Mouse (Mus musculus) hematopoietic stem cell, adult 5-6 weeks (primary cell): ENCODE measurements at regions not wholly inside any gene's neighbourhood (a gene's known extent, or its start where the extent isn't known, plus 50 kb on each side); places are given as distances from the start of the nearest gene placed in this dataset.

ENCODE experiments used
- ATAC-seq, 2 experiments: fragments of 125-278 bp in 1 of 2; replicated peaks in 1 of 2; 2 replicates each; pipeline ENCODE4 v1.8.0; 2016 to 2017; ENCODE audit warnings: inconsistent platforms in 2 of 2, mild to moderate bottlenecking in 2 of 2, moderate number of reproducible peaks in 2 of 2, low read depth in 1 of 2, moderate TSS enrichment in 1 of 2; ENCODE audit not compliant: low FRiP score in 2 of 2, poor library complexity in 2 of 2, severe bottlenecking in 2 of 2, insufficient read depth in 1 of 2, low TSS enrichment in 1 of 2

DNA sequence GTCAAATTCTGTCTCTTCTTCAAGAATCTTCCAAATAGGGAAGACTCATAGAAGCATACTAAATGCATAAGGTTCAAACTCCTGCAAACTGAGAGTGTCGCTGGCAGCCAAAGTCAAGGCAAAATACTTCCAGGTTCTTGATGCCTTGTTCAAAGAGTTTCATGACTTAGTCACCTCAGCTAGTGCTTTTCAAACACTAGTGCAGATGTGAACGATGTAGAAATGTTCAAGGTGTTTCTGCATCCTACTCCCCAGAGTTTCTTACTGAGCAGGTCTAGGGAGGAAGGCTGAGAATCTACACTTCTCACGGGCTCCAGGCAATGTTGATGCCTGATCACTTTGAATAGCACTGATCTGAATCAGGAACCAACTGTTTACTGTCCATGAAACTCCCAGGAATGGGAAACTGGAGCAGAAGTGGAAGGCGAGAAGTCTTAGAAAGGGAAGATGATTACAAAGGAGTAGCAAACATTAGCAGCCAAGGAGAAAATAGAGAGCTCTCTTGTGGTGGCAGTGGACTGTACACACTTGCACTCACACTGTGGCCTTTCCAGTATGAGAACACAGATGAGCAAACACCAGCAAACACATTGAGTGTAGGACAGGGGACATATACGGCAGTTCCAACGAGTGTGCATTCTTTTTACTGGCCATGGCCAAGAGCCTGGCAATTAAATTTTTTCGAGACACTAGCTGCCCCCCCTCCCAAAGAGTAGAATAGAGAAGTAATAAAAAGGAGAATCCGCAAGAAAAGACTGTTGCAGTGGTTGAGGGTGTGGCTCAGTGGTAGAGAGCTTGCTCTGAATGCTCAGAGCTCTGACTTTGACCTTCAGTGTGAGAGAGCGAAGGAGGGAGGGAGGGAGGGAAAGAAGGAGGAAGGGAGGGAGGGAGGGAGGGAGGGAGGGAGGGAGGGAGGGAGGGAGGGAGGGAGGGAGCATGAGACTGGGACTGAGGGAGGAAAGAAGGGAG is 247.4 kb upstream of the Fn1 start:
- no peak for ATAC-seq

DNA sequence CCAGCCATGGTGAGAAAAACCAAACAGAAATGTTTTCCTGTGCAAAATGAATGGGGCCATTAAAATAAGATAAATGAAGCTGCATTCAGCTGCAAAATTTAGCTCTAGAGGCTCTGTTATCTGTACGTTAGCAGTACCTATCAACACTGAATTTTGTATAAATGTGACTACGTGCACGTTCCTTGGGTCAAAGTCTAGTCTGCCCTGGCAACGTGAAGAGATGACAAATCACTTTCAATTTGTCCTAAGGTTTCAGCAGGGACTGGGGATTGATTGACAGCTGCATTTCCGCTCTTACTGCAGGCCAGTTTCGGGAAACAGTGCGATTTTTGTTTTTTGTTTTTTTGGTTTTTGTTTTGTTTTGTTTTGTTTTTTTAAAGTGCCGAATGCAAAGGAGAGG is 246.1 kb upstream of the Fn1 start:
- no peak for ATAC-seq

DNA sequence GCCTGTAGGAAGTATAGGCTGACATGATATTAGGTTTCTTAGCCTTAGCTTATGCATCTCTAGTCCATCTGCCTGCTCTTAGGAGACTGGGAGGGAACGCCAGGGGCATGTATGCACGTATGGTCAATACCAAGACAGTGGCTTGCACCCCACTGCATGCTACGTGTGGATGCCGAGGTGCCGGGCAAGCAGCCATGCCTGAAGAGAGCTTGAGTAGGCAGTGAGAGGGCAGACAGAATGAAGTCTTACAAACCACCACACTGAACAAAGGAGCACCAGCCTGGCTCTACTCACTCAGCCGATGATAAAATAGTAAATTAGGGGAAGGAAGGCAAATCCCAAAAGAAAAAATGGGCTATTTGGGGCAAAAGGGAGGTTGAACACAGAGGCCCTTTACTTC is 245.2 kb upstream of the Fn1 start:
- no peak for ATAC-seq

DNA sequence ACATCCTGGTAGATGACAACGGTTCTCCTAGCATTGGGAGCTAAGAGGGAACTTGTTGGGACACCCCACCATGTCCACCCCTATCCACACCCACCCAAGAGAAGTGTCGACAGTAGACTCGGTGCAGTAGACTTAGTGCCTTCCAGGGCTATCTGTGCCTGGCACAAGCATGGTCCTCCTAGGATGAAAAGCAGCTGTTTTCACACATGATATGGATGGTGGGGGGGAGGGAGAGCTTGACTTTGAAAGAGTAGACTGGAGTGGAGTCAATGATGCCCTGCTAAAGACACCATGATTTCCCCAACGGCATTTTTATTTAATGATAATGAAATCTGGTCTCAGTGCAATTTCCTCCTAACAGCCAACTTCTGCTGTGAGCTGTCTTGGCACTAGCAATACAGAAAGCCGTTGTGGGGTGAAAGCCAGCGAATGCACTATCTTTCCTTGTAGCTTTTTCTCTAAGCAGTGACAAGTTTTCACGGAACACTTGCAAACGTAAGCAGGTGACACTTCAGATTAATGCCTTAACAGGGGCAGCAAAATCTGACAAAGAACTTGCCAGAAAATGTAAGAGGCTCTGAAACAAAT is 244.6 kb upstream of the Fn1 start:
- peak in 1 of 2 experiments; percentile 17; a peak in 1 of 4 replicates for ATAC-seq

DNA sequence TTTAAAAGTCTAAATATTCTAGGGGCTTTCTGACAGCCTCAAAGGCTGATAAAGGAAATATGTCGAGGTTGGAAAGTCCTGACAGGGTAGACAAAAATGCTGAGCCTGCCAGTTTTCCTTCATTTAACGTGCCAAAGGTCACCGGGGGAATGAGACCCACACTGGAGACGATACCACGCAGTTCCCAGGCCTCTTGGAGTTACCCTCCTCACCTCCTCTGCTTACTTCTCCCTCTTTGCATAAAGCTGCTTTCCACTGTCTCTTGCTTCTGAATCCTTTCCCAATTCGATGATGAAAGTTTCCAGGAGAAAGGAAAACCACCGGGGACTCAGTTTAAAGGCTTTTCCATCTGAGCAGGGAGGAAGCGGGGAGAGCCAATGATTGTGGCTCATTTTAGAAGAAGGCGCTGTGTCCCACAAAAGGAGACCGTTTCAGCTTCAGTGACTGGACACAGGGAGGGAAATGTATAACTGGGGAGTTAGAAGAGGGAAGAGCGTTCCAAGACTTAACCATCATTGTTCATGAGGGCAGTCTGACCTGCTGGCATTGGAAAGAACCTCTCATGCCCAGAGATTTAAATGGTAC is 243.2 kb upstream of the Fn1 start:
- ATAC-seq: no peak

DNA sequence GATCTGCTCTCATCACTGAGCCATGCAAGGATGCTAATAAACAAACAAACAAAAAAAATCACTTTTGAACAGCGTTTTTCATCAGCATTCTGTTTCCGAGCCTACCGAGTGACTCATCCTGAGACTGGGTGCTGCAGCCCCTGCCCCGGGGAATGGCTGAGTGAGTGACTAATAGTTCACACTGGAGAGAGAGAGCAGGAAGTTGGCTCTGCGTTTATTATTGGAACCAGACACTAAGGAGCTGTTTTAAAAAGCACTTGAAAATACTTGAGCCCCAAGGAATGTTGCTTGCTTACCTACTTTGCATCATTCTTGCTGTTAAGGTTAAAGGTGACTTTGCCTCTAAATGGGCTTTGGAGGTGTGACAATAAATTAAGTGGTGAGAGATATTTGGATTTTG is 240.6 kb upstream of the Fn1 start:
- ATAC-seq: no peak

DNA sequence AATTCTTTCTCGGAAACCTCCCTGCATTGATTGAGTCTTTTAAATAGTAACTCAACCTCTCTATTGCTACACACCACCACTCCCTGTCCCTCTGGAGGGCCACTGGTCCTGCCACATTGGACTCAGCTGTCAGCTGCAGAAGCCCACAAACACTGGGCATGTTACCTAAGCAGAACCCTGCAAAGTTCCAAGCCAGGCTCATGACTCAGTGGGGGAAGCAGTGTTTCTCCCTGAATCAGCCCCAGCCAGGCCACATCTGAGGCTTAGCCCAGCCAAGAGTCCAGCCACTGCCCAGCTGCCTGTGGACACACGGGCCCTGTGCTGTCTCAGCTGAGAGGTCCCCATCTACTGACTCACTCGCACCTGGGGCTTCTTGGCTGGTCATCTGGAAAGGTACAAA is 234.8 kb upstream of the Fn1 start:
- ATAC-seq: no peak

DNA sequence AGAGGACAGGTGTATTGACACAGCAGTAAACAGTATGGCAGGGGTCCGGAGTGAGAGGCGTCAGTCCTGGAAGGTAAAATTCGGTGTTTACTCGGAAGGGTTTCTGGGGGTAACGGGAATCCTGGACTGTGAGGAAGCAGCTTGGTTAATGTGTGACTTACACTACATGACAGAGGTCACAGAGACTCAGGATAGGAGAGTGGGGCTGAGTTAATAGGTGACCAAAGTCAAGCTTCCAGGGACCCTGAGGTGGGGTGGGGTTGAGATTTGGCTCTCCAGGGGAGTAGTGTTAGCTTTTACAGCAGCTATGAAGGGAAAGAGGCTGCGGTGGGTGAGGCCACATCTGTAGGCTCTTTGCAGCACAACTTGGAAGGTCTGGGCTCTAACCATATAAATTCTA is 233.9 kb upstream of the Fn1 start:
- ATAC-seq: no peak

DNA sequence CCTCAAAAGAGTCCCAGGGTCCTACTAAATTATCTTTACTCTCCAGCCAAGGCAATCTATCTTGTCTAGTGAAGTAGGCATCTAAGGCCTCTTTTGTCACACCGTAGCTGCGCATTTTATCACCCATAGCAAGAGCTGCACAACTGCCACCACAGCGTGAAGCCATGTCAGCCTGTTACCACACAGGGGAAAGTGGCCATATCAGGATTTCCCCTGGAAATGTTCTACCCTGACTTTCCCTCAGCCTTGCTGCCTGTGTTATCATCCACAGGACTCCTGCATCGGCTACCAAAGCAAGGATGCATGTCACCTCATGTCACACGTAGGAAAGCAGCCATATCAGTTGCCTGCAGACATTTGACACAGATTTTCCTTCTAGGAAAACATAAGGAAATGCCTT is 233.2 kb upstream of the Fn1 start:
- no peak for ATAC-seq

DNA sequence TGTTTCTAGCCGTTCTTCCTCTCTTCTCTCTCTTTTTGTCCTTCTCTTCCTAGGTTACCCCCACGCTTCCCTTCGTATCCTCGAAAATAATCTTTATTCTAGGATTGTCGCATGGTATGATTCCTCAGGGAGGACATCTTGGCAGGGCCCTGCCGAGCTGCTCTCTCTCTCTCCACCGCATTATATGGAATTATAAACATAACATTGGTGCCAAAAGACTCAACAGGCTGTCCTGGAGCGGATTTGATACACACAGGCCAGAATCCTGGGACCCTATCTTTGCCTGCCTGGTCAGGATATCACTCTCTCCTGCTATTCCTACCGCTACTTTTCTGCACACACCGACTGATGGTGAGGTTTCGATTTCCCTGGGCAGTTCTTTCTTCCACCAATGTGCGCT is 228.9 kb upstream of the Fn1 start:
- ATAC-seq: no peak

DNA sequence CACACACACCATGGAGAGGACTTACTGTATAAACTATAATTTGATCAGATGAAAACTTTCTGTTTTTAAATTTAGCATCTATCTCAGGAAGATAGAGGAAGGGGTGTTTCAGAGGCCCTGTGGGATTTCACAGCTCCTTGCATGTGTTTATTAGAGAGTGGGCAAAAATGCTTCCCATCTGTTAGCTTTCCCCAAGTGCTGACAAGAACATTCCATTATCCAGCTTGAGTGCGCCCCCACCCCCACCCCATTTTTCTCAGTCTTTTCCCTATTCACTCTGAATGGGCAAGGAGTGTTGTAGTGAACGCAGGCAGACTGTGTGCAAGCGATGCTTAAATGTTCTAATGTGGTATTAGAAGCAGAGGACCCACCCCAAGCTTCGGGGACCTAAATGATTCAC is 228.2 kb upstream of the Fn1 start:
- ATAC-seq: no peak

DNA sequence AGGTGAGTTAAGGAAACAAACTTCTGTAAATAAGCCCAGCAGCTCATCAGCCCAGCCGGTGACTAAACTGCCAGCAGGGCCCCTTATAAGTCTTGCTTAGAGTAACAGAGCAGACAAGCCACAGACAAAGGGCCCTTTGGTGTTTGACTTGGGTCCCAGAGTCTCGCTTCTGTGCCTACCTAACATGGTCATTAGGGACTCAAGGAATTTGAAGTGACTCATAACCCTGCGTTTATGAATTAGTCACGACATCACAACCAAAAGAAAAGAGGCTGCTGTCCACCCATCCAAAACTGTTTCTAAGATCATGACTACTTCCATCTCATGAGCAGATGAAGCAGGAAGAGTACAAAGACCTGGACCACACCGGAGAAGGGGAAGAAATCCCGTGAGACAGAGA is 227.5 kb upstream of the Fn1 start:
- ATAC-seq: no peak

DNA sequence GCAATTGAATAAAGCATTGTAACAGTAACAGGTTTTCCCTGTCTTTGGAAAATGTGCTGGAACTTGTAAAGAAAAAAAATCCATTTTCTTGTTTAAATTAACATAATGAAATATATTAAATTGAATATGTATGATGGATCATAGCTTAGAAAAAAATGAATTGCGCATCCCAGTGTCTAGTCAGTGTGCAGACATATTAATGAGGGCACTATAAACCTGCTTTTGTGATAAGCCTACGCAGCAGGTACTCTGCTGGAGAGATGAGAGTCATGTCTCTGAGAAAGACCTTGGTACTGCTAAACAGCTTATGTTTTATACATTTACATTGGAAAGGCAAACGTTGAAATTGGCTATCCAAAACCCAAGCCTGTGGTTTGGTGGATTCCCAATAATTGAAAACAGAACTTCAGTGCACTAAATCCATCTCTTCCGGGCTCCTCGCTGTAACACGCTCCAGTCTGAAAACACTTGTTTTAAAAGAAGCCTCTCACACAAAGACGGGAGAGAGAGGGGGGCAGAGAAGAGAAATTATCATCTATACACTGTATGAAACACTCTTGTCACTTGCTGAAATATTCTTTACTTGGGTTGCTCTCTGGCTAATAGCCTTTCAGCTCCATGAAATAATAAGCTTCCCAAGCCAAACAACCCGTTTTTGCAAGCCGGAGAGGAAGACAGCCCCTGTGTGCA is 223.9 kb upstream of the Fn1 start:
- ATAC-seq: no peak

DNA sequence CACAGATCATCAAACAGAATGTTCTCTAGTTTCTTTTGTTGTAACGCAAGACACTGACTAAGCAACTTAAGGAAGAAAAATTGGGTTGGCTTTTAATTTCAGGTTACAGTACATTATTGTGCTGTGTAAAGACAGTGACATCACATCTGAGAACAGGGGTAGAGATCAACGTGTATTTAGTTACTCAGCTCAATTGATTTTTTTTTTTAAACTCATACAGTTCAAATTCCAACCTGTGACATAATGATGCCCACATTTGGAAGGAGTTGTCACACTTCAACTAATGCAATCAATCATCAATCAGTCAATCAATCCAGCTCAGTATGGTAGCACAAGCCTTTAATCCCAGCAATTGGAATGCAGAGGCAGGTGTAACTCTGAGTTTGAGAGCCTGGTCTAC is 221.0 kb upstream of the Fn1 start:
- ATAC-seq: no peak

DNA sequence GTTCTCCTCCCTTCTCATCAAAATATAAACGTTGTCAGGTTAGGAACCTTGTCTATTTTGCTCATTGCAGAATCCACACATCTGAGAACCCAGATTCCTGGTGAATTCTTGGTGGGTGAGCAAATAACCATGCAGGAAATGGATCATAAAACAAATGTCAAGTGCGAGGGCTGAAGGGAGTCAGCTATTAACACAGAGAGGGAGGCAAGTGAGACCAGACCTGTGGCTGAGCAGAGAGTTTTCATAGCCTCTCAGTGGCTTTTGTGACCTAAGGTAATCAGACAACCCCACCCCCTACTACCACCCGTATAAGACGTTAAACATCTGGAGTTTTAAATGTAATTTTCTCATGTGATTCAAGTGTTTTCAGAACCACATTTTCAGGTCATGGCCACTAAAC is 212.7 kb upstream of the Fn1 start:
- ATAC-seq: no peak

DNA sequence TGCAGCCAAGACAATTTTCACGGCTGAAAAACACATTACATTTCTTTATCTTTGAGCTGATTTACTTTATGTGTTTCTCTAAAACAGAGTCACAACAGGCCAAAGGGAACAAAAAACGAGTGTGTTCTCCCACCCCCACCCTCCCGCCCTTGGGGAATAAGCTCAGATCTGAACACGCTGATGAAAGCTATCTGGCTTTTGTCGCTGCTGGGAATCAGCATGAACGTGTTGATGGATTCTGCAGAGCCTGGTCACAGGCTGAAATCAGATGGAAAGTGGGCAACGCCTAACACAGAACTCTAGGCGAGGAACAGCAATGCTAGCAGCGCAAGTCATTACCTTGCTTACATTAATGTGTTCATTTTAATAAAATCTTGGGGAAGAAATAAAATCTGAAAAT is 211.7 kb upstream of the Fn1 start:
- no peak for ATAC-seq

DNA sequence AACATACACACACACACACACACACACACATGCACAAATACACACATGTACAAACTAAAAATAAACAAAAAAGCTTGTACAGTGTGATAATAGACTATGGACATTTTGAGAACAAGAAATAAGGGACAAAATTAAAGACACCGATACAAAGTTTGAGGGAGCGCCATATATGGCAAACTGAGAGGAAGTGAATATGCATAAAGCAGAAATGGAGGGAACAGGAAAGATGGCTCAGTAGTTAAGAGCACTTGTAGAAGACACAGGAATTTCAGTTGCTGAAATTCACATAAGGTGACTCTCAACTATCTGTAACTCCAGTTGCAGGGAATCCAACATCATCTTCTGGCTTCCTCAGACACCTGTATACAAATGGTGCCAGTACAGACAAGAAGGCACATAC is 200.2 kb upstream of the Fn1 start:
- no peak for ATAC-seq

DNA sequence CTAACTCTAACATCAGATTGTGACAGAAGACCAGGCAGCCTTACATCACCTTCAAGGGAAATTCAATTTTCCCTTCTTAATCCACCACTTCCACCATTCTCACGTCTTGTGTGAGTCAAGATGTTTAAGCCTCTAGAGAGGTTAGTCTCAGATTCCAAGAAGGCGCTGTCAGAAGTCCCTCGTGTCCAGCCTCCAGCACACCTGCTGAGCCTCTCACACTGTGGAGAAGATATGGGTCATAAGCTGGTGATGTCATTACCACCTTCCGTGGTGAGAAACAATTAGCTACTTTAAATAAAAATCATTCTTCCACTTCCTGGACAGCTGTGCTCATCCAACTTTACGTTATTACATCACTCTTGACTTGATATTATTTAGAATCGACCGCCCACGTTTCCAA is 198.3 kb upstream of the Fn1 start:
- ATAC-seq: no peak
